Mouse (Mus musculus): ENCODE measurements around the gene Atf7. TPM values are rescaled to one million over a fixed set of nuclear protein-coding genes. Genes with fewer than 3 reads are reported as not detected.

Gene Atf7
- polyA plus RNA-seq, 1 experiment = 50.7 TPM

DNA sequence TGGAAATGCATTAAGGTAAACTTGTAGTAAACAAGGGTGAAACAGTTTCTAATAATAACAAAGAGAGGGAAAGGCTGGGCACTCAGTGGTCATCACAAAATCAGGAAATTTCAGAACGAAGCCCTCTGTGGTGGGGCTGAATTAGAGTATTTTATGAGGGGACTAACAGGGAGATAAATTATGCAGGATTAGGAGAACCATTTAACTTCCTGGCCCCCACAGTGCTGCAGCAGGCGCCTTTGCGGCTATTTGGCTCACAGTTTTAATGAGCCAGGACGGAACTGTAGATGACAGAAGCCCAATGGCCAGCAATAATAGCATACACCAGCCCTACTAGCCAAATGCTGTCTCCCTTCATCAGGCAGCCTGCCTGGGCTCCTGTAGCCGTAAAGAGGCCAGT, 61.6 kb downstream of the Atf7 start:
- H3K27ac ChIP-seq (ENCODE audit: insufficient read depth, low read length) = no peak overlapping the region
- no peak overlapping the region for H3K4me3 ChIP-seq (ENCODE audit: insufficient read depth, low read length)
- H3K4me1 ChIP-seq (ENCODE audit: control insufficient read depth, insufficient read depth, low read length) = no peaks in the 10 kb centered on the region
- TF ChIP-seq POLR2A (IDR thresholded peaks at IDR 0.05; ENCODE audit: extremely low read depth, insufficient read depth, low read length) = no peak
- no peak for TF ChIP-seq CTCF (IDR thresholded peaks at IDR 0.05; ENCODE audit: extremely low read depth, insufficient read depth, low read length)

DNA sequence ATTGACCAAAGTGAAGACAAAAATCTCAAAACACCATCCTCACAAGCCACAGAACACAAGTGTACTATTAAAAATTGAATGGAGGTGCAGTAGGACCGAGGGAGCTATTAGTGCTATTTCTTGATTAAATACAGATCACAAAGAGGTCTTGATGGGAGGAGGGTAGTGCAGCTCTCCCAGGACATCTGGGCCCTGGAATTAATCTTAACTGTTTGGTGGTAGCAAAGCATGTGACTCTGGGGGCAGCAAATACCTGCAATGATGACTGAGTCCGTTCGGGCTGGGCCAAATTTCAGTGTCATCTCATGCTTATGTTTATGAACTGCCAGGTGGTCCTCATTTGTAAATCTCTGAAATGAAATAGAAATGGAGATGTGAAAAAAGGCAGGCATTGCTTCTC, 62.2 kb downstream of the Atf7 start:
- TF ChIP-seq POLR2A (IDR thresholded peaks at IDR 0.05; ENCODE audit: extremely low read depth, insufficient read depth, low read length) (no peak), CTCF (IDR thresholded peaks at IDR 0.05; ENCODE audit: extremely low read depth, insufficient read depth, low read length) (no peak)
- Histone ChIP-seq H3K27ac (ENCODE audit: insufficient read depth, low read length) (no peak overlapping the region), H3K4me1 (ENCODE audit: control insufficient read depth, insufficient read depth, low read length) (no peaks in the 10 kb centered on the region), H3K4me3 (ENCODE audit: insufficient read depth, low read length) (no peak overlapping the region)

DNA sequence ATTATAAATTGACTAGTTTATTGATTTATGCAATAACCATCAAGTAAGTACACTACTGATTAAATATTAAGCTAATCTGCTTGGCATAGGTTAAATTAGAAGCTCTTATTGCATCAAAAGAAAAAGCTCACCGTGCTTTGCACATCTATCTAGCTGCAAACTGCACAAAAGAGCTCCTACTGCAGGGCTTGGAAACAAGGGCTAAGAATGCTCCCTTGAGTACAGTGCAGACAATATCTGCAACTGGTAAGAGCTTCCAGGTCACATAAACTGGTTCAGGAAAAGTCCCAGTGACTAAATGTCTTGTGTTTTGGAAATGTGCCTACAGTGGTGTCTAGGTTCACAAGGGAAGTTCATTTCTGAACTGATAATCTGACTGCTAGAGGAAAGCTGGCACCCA, 62.8 kb downstream of the Atf7 start:
- Histone ChIP-seq H3K4me1 (ENCODE audit: control insufficient read depth, insufficient read depth, low read length) (no peaks in the 10 kb centered on the region), H3K4me3 (ENCODE audit: insufficient read depth, low read length) (no peak overlapping the region), H3K27ac (ENCODE audit: insufficient read depth, low read length) (no peak overlapping the region)
- no peak for TF ChIP-seq POLR2A (IDR thresholded peaks at IDR 0.05; ENCODE audit: extremely low read depth, insufficient read depth, low read length)

DNA sequence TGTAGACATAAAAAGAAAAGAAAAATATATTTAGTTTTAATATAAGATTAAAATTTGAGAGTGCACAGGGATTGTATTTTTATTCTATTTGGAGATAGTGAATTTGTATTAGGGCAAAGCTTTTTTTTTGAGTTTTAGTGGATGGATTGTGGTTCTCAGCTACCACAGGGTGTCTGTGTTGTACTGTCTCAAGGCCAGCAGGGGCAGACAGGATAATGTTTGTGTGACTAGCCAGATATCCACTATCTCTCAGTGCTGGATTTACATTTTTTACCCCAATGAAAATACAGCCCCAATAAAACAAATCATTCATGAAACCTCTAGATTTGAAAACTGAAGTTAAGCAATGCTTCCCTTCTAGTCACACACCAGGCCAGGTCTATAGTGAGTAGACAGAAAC, 67.7 kb downstream of the Atf7 start:
- Histone ChIP-seq H3K27ac (ENCODE audit: insufficient read depth, low read length) (peak overlapping the region; percentile 35; the same call in 1 of the 2 replicates), H3K4me1 (ENCODE audit: control insufficient read depth, insufficient read depth, low read length) (no peaks in the 10 kb centered on the region), H3K4me3 (ENCODE audit: insufficient read depth, low read length) (no peak overlapping the region)
- TF ChIP-seq POLR2A (IDR thresholded peaks at IDR 0.05; ENCODE audit: extremely low read depth, insufficient read depth, low read length) (no peak), CTCF (IDR thresholded peaks at IDR 0.05; ENCODE audit: extremely low read depth, insufficient read depth, low read length) (peak; percentile 45; the same call in 1 of the 2 replicates)

DNA sequence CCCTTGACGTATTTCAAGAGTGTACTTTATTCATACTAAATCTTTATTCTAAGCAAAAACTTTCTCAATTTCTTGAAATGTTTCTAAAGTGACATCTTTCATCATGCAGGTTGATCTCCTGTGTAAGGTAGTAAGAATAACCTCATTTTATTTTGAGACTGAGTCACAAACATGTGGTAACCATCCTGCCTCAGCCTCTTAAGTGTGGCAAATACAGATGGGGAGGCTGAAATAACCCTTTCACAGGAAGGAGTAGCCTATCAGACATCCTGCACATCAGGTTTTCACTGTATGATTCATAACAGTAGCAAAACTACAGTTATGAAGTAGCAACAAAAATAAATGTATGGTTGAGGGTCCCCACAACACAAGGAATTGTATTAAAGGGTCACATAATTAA, 69.7 kb downstream of the Atf7 start:
- TF ChIP-seq CTCF (IDR thresholded peaks at IDR 0.05; ENCODE audit: extremely low read depth, insufficient read depth, low read length) = no peak
- no peak for TF ChIP-seq POLR2A (IDR thresholded peaks at IDR 0.05; ENCODE audit: extremely low read depth, insufficient read depth, low read length)
- Histone ChIP-seq H3K4me1 (ENCODE audit: control insufficient read depth, insufficient read depth, low read length) (no peaks in the 10 kb centered on the region), H3K27ac (ENCODE audit: insufficient read depth, low read length) (no peak overlapping the region), H3K4me3 (ENCODE audit: insufficient read depth, low read length) (no peak overlapping the region)

DNA sequence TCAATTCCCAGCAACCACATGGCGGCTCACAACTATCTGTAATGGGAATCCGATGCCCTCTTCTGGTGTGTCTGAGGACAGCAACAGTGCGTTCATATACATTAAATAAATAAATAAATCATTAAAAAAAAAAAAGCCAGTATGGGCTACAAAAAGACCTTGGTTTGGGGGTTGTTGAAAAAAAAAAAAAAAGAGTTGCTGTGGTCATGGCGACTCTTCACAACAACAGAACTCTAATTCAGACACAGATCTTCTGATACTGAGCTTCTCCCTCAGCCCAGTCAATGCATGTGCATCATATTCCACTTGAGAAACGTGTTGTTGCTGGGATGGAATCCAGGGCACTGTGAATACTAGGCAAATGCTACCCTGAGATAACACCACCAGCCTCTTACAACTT, 72.7 kb downstream of the Atf7 start:
- no peak overlapping the region for H3K4me3 ChIP-seq (ENCODE audit: insufficient read depth, low read length)
- TF ChIP-seq CTCF (IDR thresholded peaks at IDR 0.05; ENCODE audit: extremely low read depth, insufficient read depth, low read length) (no peak), POLR2A (IDR thresholded peaks at IDR 0.05; ENCODE audit: extremely low read depth, insufficient read depth, low read length) (no peak)
- peaks cover under 1% of the 10 kb centered on the region for H3K4me1 ChIP-seq (ENCODE audit: control insufficient read depth, insufficient read depth, low read length)
- H3K27ac ChIP-seq (ENCODE audit: insufficient read depth, low read length) = no peak overlapping the region

DNA sequence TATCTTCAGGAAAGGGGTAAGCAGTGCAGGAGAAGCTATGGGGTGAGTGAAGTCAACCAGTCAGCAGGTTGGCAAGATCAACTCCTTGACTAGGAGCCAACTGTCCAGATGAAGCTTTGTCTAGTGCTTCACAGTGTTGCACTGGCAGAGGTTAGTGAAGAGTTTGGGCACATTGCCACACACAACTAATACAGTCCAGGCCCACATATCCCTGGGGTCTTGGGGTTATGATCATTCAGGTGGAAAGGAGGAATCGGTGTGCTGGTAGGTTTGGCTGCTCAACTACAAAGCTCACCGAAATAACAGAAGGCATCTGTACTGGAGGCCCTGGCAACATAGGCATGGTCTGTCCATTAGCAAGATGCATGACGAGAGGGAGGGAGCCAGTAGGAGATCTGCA, 77.8 kb downstream of the Atf7 start:
- H3K4me1 ChIP-seq (ENCODE audit: control insufficient read depth, insufficient read depth, low read length) = peaks cover 8% of the 10 kb centered on the region
- H3K4me3 ChIP-seq (ENCODE audit: insufficient read depth, low read length) = no peak overlapping the region
- peak overlapping the region; percentile 59 for H3K27ac ChIP-seq (ENCODE audit: insufficient read depth, low read length)
- TF ChIP-seq POLR2A (IDR thresholded peaks at IDR 0.05; ENCODE audit: extremely low read depth, insufficient read depth, low read length) (no peak), CTCF (IDR thresholded peaks at IDR 0.05; ENCODE audit: extremely low read depth, insufficient read depth, low read length) (no peak)

DNA sequence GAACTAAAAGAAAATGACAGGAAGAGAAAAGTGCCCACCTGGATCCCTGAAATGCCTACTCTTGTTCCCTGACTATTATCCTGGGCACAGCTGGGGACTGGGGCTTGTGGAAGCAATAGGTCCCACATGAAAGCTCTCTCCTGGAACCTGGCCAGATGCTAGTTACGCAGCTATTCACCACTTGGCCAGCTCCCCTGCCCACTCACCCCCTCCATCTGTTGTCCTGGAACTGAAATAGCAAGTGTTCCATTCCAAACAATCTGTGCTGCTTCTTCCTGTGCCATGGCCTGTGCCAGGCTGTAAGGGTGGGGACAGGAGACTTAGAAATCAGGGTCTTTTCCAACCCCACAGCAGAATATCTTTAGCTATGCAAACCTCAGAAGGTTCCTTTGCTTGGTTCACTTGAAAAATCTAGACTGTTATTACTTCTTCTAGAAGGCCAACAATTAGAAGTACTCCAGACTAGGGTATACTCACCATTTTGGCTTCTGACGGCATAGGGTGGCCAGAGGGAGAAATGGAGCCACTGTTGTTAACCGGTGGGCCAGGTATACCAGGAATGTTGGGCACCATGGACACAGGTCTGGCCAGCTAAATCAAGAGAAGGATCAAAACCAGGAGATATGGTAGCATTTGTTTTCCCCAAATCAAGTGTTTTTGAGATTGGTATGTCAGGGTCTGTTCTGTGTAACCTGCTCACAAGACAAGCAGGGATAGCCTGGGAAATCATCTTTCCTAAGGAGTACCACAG, 78.4 kb downstream of the Atf7 start:
- Histone ChIP-seq H3K4me3 (ENCODE audit: insufficient read depth, low read length) (no peak overlapping the region), H3K27ac (ENCODE audit: insufficient read depth, low read length) (peak overlapping the region; percentile 59), H3K4me1 (ENCODE audit: control insufficient read depth, insufficient read depth, low read length) (peaks cover 8% of the 10 kb centered on the region)
- TF ChIP-seq CTCF (IDR thresholded peaks at IDR 0.05; ENCODE audit: extremely low read depth, insufficient read depth, low read length) (no peak), POLR2A (IDR thresholded peaks at IDR 0.05; ENCODE audit: extremely low read depth, insufficient read depth, low read length) (no peak)

DNA sequence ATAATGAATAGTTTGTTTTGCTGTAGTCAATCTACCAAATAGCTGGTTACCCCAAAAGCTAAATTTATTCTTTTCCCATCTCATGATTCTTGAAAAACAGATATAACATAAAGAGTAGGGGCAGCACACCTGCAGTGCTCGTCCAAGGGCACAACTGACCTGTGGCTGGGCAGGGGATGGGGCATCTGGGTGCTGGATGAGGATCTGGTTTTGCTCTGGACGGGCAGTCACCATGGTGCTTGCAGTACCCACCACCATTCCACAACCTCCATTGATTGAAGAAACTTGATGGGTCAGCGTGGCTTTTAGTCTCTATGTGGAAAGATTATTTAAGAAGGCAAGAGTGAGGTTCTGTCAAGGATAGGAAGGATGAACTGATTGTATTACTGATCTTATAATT, 79.0 kb downstream of the Atf7 start:
- H3K27ac ChIP-seq (ENCODE audit: insufficient read depth, low read length) = no peak overlapping the region
- TF ChIP-seq POLR2A (IDR thresholded peaks at IDR 0.05; ENCODE audit: extremely low read depth, insufficient read depth, low read length) (no peak), CTCF (IDR thresholded peaks at IDR 0.05; ENCODE audit: extremely low read depth, insufficient read depth, low read length) (no peak)
- H3K4me3 ChIP-seq (ENCODE audit: insufficient read depth, low read length) = no peak overlapping the region
- peaks cover 8% of the 10 kb centered on the region for H3K4me1 ChIP-seq (ENCODE audit: control insufficient read depth, insufficient read depth, low read length)

DNA sequence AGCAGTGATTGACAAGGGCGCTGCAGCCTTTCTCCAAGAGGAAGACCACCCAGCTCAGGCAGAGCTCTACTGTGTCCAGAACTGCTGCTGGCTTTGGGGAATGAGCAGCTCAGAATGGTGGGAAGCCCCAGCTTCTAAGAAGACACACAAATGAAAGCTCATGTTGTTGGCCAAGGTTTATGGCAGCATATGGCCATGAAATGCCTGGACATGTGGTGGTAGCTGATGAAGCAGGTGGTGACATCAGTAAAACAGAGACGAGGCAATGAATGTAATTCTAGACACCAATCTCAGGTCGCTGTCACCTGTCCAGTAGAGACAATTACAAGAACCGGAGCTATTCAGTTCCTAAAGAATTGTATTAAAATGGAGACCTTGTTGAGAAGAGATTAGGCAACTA, 80.5 kb downstream of the Atf7 start:
- Histone ChIP-seq H3K27ac (ENCODE audit: insufficient read depth, low read length) (no peak overlapping the region), H3K4me3 (ENCODE audit: insufficient read depth, low read length) (no peak overlapping the region), H3K4me1 (ENCODE audit: control insufficient read depth, insufficient read depth, low read length) (peaks cover 8% of the 10 kb centered on the region)
- no peak for TF ChIP-seq POLR2A (IDR thresholded peaks at IDR 0.05; ENCODE audit: extremely low read depth, insufficient read depth, low read length)
- TF ChIP-seq CTCF (IDR thresholded peaks at IDR 0.05; ENCODE audit: extremely low read depth, insufficient read depth, low read length) = no peak

All from cortical plate, adult 2 months (tissue).